Mouse (Mus musculus): Measurements from ENCODE around the gene Tnfaip1. TPM values are rescaled to one million over a fixed set of nuclear protein-coding genes. Genes with fewer than 3 reads are reported as not detected.

Gene Tnfaip1
- polyA plus RNA-seq, 1 experiment from 2014 or later = 68.8 TPM

Other genes with a start within 250 kb of the Tnfaip1 start
- 0.15 and 0.25 TPM in 2 replicates for gene BC030499, start 245.5 kb downstream of the Tnfaip1 start, polyA plus RNA-seq (2015; fragmentation: Nextera tagmentation; extraction: Ambion mirVana)
- 4.2 and 6.5 TPM in 2 replicates for gene Spag5, start 234.8 kb downstream of the Tnfaip1 start, polyA plus RNA-seq (2015; fragmentation: Nextera tagmentation; extraction: Ambion mirVana)
- gene Aldoc, start 213.4 kb downstream of the Tnfaip1 start, polyA plus RNA-seq (2015; fragmentation: Nextera tagmentation; extraction: Ambion mirVana) = 87.2 and 154 TPM in 2 replicates
- gene Pigs, start 207.9 kb downstream of the Tnfaip1 start, polyA plus RNA-seq (2015; fragmentation: Nextera tagmentation; extraction: Ambion mirVana) = 70.7 and 79.0 TPM in 2 replicates
- gene Unc119, start 192.8 kb downstream of the Tnfaip1 start, polyA plus RNA-seq (2015; fragmentation: Nextera tagmentation; extraction: Ambion mirVana) = 77.2 and 81.8 TPM in 2 replicates
- not detected in 2 replicates for gene Foxn1, start 149.8 kb downstream of the Tnfaip1 start, polyA plus RNA-seq (2015; fragmentation: Nextera tagmentation; extraction: Ambion mirVana)
- not detected in 2 replicates for gene Slc13a2, start 114.1 kb downstream of the Tnfaip1 start, polyA plus RNA-seq (2015; fragmentation: Nextera tagmentation; extraction: Ambion mirVana)
- gene Slc46a1, start 70.6 kb downstream of the Tnfaip1 start, polyA plus RNA-seq (2015; fragmentation: Nextera tagmentation; extraction: Ambion mirVana) = 23.0 and 25.6 TPM in 2 replicates
- 49.9 and 50.7 TPM in 2 replicates for gene Sarm1, start 38.6 kb downstream of the Tnfaip1 start, polyA plus RNA-seq (2015; fragmentation: Nextera tagmentation; extraction: Ambion mirVana)
- gene Vtn, start 37.2 kb downstream of the Tnfaip1 start, polyA plus RNA-seq (2015; fragmentation: Nextera tagmentation; extraction: Ambion mirVana) = 115 and 127 TPM in 2 replicates
- gene Sebox, start 32.9 kb downstream of the Tnfaip1 start, polyA plus RNA-seq (2015; fragmentation: Nextera tagmentation; extraction: Ambion mirVana) = 0.14 TPM in 1 of 2 replicates, not detected in the other
- 95.5 and 96.6 TPM in 2 replicates for gene Tmem199, start 24.2 kb downstream of the Tnfaip1 start, polyA plus RNA-seq (2015; fragmentation: Nextera tagmentation; extraction: Ambion mirVana)
- gene Poldip2, start 24.1 kb downstream of the Tnfaip1 start, polyA plus RNA-seq (2015; fragmentation: Nextera tagmentation; extraction: Ambion mirVana) = 176 and 184 TPM in 2 replicates
- gene Ift20, start within 50 bp of the Tnfaip1 start, polyA plus RNA-seq (2015; fragmentation: Nextera tagmentation; extraction: Ambion mirVana) = 130 and 137 TPM in 2 replicates
- gene Tmem97, start 14.4 kb upstream of the Tnfaip1 start, polyA plus RNA-seq (2015; fragmentation: Nextera tagmentation; extraction: Ambion mirVana) = 33.8 and 41.7 TPM in 2 replicates
- 26.2 and 27.7 TPM in 2 replicates for gene Nlk, start 161.0 kb upstream of the Tnfaip1 start, polyA plus RNA-seq (2015; fragmentation: Nextera tagmentation; extraction: Ambion mirVana)
- gene Ccnq, start 215.4 kb upstream of the Tnfaip1 start, polyA plus RNA-seq (2015; fragmentation: Nextera tagmentation; extraction: Ambion mirVana) = 25.2 and 27.8 TPM in 2 replicates

Data from midbrain, embryonic 16.5 days (tissue).